Mouse (Mus musculus) small intestine, adult 2 months (tissue): ENCODE results near the gene Kif2a.

Experiments
- CTCF ChIP-seq: fragments of 200-500 bp; IDR thresholded peaks from 2 replicates; pipeline ENCODE4 v1.5.1; 2012; ENCODE audit warnings: low read depth, mild to moderate bottlenecking, control low read depth, inconsistent platforms, low read length, moderate library complexity, mixed read lengths; ENCODE audit not compliant: insufficient replicate concordance, insufficient read length; ENCODE audit errors: extremely low read depth
- POLR2A ChIP-seq: fragments of 200-500 bp; IDR thresholded peaks from 2 replicates; pipeline ENCODE4 v1.6.1; 2012; ENCODE audit warnings: low read depth, mild to moderate bottlenecking, control low read depth, inconsistent platforms, low read length, moderate library complexity

- TF ChIP-seq CTCF = no peak
- TF ChIP-seq POLR2A = no peak
Observed at GRCm38 (mm10) chr13:106913125-106913736, 108.7 kb downstream of the Kif2a start.
